ENCODE assay signal across 19 mouse cellular contexts in genomic region chr12:79389251-79389650, GRCm38 (mm10).
DNase-seq lines count a peak whose midpoint lies in the region; ATAC-seq and TF ChIP-seq lines count a peak whose summit lies in the region.
"Had no signal": no experiment of that assay in that cellular context is flagged by ENCODE, and none has a peak within 500 bp of the region (broad histone marks: within the 10 kb centered on the region; RNA-seq: fewer than 3 reads in every experiment).

No protein-coding gene starts in this region.

- peaks cover 51% of the 10 kb centered on the region for H3K4me1 ChIP-seq in heart, embryonic 13.5 days
- H3K4me1 ChIP-seq in lung, embryonic 14.5 days (ENCODE audit: insufficient read depth): peaks cover 23% of the 10 kb centered on the region
- peaks cover 32% of the 10 kb centered on the region for H3K4me1 ChIP-seq in embryonic facial prominence, embryonic 14.5 days (ENCODE audit: control insufficient read depth, insufficient read depth, low read length)
- peaks cover 20% of the 10 kb centered on the region for H3K4me1 ChIP-seq in limb, embryonic 15.5 days
- H3K4me1 ChIP-seq in forebrain, embryonic 12.5 days: peaks cover 4% of the 10 kb centered on the region; the same call in 1 of the 2 replicates
- H3K4me1 ChIP-seq: forebrain, embryonic 15.5 days; hindbrain, embryonic 12.5 days had no signal

- no peaks in the 10 kb centered on the region for H3K9me3 ChIP-seq in heart, embryonic 13.5 days
- no peaks in the 10 kb centered on the region for H3K9me3 ChIP-seq in lung, embryonic 14.5 days (ENCODE audit: low read depth, low read length)
- H3K9me3 ChIP-seq in embryonic facial prominence, embryonic 14.5 days (ENCODE audit: control insufficient read depth, low read length): no peaks in the 10 kb centered on the region
- no peaks in the 10 kb centered on the region for H3K9me3 ChIP-seq in limb, embryonic 15.5 days
- H3K9me3 ChIP-seq in forebrain, embryonic 12.5 days: no peaks in the 10 kb centered on the region
- H3K9me3 ChIP-seq: forebrain, embryonic 15.5 days; G1E; hindbrain, embryonic 12.5 days had no signal

- H3K9ac ChIP-seq in heart, embryonic 13.5 days: no peak overlapping the region
- H3K9ac ChIP-seq in lung, embryonic 14.5 days: no peak overlapping the region
- H3K9ac ChIP-seq in embryonic facial prominence, embryonic 14.5 days (ENCODE audit: low read depth, low read length): no peak overlapping the region
- H3K9ac ChIP-seq in limb, embryonic 15.5 days: no peak overlapping the region
- no peak overlapping the region for H3K9ac ChIP-seq in forebrain, embryonic 12.5 days
- H3K9ac ChIP-seq: forebrain, embryonic 15.5 days; hindbrain, embryonic 12.5 days; liver, embryonic 14.5 days had no signal

- WGBS in heart, embryonic 13.5 days: 83% methylated on average over 3 of the region's 3 CpGs
- 67% methylated on average over 3 of the region's 3 CpGs for WGBS in lung, embryonic 14.5 days
- 58% methylated on average over 3 of the region's 3 CpGs for WGBS in embryonic facial prominence, embryonic 14.5 days
- 64% methylated on average over 3 of the region's 3 CpGs for WGBS in limb, embryonic 15.5 days
- 90% methylated on average over 3 of the region's 3 CpGs for WGBS in forebrain, embryonic 12.5 days

- H3K36me3 ChIP-seq in heart, embryonic 13.5 days: no peaks in the 10 kb centered on the region
- H3K36me3 ChIP-seq in lung, embryonic 14.5 days (ENCODE audit: insufficient read depth): no peaks in the 10 kb centered on the region
- no peaks in the 10 kb centered on the region for H3K36me3 ChIP-seq in embryonic facial prominence, embryonic 14.5 days (ENCODE audit: control insufficient read depth, insufficient read depth, low read length)
- no peaks in the 10 kb centered on the region for H3K36me3 ChIP-seq in limb, embryonic 15.5 days
- no peaks in the 10 kb centered on the region for H3K36me3 ChIP-seq in forebrain, embryonic 12.5 days (replicated peaks)
- H3K36me3 ChIP-seq: forebrain, embryonic 15.5 days; hindbrain, embryonic 12.5 days had no signal

- no peak for TF ChIP-seq CTCF in lung, embryonic 14.5 days (IDR thresholded peaks at IDR 0.05; ENCODE audit: low read depth)

- no peak overlapping the region for H3K4me2 ChIP-seq in heart, embryonic 13.5 days
- no peak overlapping the region for H3K4me2 ChIP-seq in lung, embryonic 14.5 days
- no peak overlapping the region for H3K4me2 ChIP-seq in embryonic facial prominence, embryonic 14.5 days (ENCODE audit: low read depth, low read length)
- no peak overlapping the region for H3K4me2 ChIP-seq in limb, embryonic 15.5 days
- H3K4me2 ChIP-seq in forebrain, embryonic 12.5 days: no peak overlapping the region
- H3K4me2 ChIP-seq: forebrain, embryonic 15.5 days; hindbrain, embryonic 12.5 days had no signal

- no peak for DNase-seq in heart, adult 9 months (ENCODE audit: low spot score in 2 of 2)
- peak; percentile 50 for DNase-seq in lung, embryonic 14.5 days
- no peak for DNase-seq in lung, postnatal 14 days
- peak; percentile 68 for DNase-seq in embryonic facial prominence, embryonic 14.5 days (ENCODE audit: low spot score)
- DNase-seq: B cell, adult 2 months; cerebellum, adult 11-12 months; cerebellum, postnatal 10 days; kidney, adult 11 months; layer of hippocampus, adult 9-11 months; thymus, postnatal 14 days had no signal

- H3K27ac ChIP-seq in heart, embryonic 13.5 days (replicated peaks): peak overlapping the region; percentile 91
- H3K27ac ChIP-seq in lung, embryonic 14.5 days (ENCODE audit: low read depth): peak overlapping the region; percentile 86
- H3K27ac ChIP-seq in embryonic facial prominence, embryonic 14.5 days (replicated peaks; ENCODE audit: low read depth, low read length): peak overlapping the region; percentile 53
- H3K27ac ChIP-seq in limb, embryonic 15.5 days: peak overlapping the region; percentile 59; the same call in 1 of the 2 replicates
- no peak overlapping the region for H3K27ac ChIP-seq in forebrain, embryonic 12.5 days
- H3K27ac ChIP-seq: forebrain, embryonic 15.5 days; hindbrain, embryonic 12.5 days; liver, embryonic 14.5 days had no signal

- no peak overlapping the region for H3K4me3 ChIP-seq in heart, embryonic 13.5 days
- no peak overlapping the region for H3K4me3 ChIP-seq in lung, embryonic 14.5 days (ENCODE audit: low read depth, low read length)
- H3K4me3 ChIP-seq in embryonic facial prominence, embryonic 14.5 days (ENCODE audit: low read depth, low read length): no peak overlapping the region
- no peak overlapping the region for H3K4me3 ChIP-seq in limb, embryonic 15.5 days
- H3K4me3 ChIP-seq in forebrain, embryonic 12.5 days (replicated peaks): no peak overlapping the region
- H3K4me3 ChIP-seq: forebrain, embryonic 15.5 days; hindbrain, embryonic 12.5 days had no signal

- ATAC-seq in heart, embryonic 13.5 days (ENCODE audit: extremely low read depth, insufficient number of reproducible peaks, low FRiP score, low TSS enrichment): no peak
- ATAC-seq in lung, embryonic 14.5 days (ENCODE audit: insufficient read depth): no peak
- peak; percentile 33; the same call in 1 of the 2 replicates for ATAC-seq in embryonic facial prominence, embryonic 14.5 days (ENCODE audit: low read depth)
- ATAC-seq in limb, embryonic 15.5 days (ENCODE audit: insufficient number of reproducible peaks, low FRiP score, low TSS enrichment, low read depth): no peak
- no peak for ATAC-seq in forebrain, embryonic 12.5 days (ENCODE audit: low FRiP score)
- ATAC-seq: forebrain, embryonic 15.5 days; Patski had no signal

- H3K27me3 ChIP-seq in heart, embryonic 13.5 days (replicated peaks): no peaks in the 10 kb centered on the region
- no peaks in the 10 kb centered on the region for H3K27me3 ChIP-seq in lung, embryonic 14.5 days (ENCODE audit: insufficient read depth, low read length)
- no peaks in the 10 kb centered on the region for H3K27me3 ChIP-seq in embryonic facial prominence, embryonic 14.5 days (replicated peaks; ENCODE audit: control insufficient read depth, insufficient read depth, low read length)
- H3K27me3 ChIP-seq in limb, embryonic 15.5 days: no peaks in the 10 kb centered on the region
- no peaks in the 10 kb centered on the region for H3K27me3 ChIP-seq in forebrain, embryonic 12.5 days
- H3K27me3 ChIP-seq: CH12.LX; forebrain, embryonic 15.5 days; hindbrain, embryonic 12.5 days; Patski had no signal

Comparison
In these comparisons a context has a peak if more than half of its experiments do, and no peak if none do; other contexts are left out.
1. DNase-seq: peak in lung, embryonic 14.5 days (single experiment) and embryonic facial prominence, embryonic 14.5 days (single experiment); none in heart, adult 9 months (0 of 2) and lung, postnatal 14 days (single experiment).